Mouse (Mus musculus) bone marrow, adult 2 months (tissue): ENCODE results near the gene Fads2.

Experiments
- CTCF ChIP-seq: fragments of 200-500 bp; IDR thresholded peaks from 2 replicates; pipeline ENCODE4 v1.5.1; 2011; ENCODE audit warnings: low read length, control low read depth; ENCODE audit not compliant: control insufficient read depth, insufficient read depth
- POLR2A ChIP-seq: fragments of 200-500 bp; IDR thresholded peaks from 2 replicates; pipeline ENCODE4 v1.6.1; 2011; ENCODE audit warnings: low read depth, mild to moderate bottlenecking, control low read depth, low read length, borderline replicate concordance; ENCODE audit not compliant: control insufficient read depth

DNA sequence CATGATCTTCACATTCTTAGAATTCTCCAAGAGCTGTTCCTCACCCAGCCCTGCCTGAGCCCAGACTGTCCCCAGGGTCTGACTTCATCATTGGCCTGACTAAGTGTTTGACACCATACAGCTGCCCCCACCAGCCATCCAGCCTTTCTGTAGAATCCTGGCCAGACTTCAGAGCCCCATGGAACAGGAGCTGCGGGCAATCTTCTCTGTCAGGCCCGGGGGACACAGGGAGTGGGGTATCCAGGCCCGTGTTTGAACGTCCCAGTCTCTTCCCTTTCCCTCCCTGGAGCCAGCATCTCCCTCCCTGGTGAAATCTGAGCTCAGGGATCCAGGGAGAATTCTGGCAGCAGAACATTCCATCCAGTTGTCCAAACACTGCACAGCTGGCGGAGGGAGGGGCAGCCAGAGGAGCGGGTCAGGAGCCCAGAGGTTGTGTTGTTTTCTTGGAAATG lies 88.7 kb downstream of the Fads2 start:
- TF ChIP-seq CTCF (no peak), POLR2A (no peak)
